Mouse (Mus musculus): ENCODE data around the gene Crygd.

Gene Crygd

GRCm38 (mm10) chr1:65041837-65042236 is 21.4 kb downstream of the Crygd start:
- DNase-seq, result no peak

DNA sequence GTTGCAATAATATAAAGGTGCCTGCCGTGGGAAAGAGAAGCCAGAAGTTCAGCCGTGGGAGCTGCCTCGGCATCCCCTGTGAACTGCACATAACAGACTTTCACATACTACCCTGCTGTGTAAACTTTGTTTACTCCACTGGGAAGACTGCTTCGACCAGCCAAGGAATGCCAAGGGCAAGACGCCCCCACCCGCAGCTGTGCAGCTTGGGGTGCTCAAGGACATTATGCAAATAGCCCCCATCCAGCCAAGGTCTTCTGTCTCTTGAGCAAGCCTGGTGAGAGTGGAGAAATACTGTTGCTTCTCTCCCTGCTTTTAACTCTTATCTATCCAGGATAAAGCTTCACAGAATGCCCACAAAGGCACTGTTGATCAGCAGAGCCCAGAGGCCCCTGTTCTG is 22.4 kb downstream of the Crygd start:
- DNase-seq, result no peak

DNA sequence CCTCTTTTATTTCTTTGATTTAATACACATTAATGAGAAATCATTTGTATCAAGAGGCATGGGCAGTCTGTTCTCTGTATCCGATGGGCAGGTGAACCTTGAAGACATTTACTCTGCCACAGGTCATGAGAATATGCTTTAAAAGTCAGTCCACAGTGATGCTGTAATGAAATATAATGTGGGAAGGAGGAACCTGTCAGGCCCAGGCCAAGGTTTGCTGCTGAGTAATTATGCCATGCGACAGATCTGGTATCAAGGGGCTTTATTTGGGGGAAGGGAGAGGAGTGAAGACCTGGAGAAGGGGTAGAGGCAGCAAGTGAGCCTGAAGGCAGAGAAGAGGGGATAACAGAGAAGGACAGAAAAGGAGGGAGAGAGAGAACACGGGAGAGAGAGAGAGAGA is 23.6 kb downstream of the Crygd start:
- DNase-seq, result no peak

- DNase-seq, result no peak
These were observed 25.7 kb downstream of the Crygd start for GRCm38 (mm10) chr1:65037542-65037941.

- no peak for DNase-seq
These were observed 27.7 kb downstream of the Crygd start for GRCm38 (mm10) chr1:65035513-65035912.

DNA sequence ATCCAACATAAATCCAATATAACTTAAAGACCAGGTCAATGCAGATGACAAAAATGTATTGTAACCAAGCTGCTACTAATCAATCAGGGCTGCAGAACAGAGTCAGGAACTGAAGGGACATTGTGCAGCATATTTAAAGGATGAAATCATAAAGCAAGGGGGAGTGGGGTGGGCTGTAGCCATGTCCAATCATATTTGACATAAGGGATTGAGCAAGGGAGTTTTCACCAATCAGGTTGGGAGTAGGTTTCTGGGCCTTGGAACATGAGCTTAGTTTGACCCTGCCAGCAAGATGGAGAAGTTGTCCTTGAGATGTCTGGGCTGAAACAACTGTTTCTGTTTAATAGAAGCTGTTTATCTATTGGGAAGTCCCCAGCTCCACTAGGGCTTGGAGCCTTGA is 30.6 kb downstream of the Crygd start, which contains the start of gene Akr1cl:
Akr1cl (minus strand) TSS at position 119 of the 400 bp plus-strand sequence.
- DNase-seq, result no peak

DNA sequence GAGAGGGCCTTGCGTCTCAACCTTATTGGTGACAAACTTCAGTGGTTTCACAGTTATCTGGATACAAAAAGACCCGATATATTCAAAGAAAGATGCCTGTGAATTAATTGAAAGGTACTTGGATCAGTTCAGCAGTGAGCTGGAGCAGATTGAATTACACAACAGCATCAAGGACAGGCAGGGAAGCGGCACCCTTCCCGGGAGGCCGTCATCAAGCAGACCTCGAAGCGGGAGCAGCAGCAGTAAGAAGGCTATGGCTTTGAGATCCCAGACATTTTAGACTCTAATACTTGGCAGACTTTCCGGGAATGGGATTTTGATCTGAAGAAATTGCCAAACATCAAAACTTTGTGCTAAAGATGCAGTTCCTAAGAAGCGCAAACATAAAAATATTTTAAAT is 35.0 kb downstream of the Crygd start:
- no peak for DNase-seq

DNA sequence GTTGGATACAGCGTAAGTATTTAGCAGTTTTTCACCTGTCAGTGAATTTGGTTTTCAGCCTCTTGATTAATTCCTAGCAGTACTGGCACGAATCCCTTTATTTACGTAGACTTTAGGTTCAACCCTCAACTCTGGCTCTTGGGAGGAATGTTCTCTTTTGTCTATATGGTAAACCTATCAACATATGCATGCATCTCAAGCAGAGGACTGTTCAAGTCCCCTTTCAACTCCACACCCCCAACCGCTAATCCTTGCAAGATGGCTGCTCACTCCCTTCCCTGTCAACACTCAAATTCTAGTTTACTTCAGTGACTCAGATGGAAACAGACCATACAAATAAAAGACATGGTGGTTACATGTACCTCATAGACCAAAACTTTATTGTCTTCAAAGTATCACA is 50.5 kb downstream of the Crygd start:
- no peak for DNase-seq
